Mouse (Mus musculus): ENCODE measurements around the gene Npl.
"Not testable (repeated sequence)": the region's sequence is repeated elsewhere in the genome, so short reads cannot be mapped to it uniquely, and the experiment has no call there.

Gene Npl

GRCm38 (mm10) chr1:153542726-153543320, 7.0 kb downstream of the Npl start:
- no peak for DNase-seq (ENCODE audit: low read depth, low spot score)

GRCm38 (mm10) chr1:153540753-153541152, 9.1 kb downstream of the Npl start:
- no peak for DNase-seq (ENCODE audit: low read depth, low spot score)

- no peak for DNase-seq (ENCODE audit: low read depth, low spot score)
These were observed 10.0 kb downstream of the Npl start for GRCm38 (mm10) chr1:153539739-153540333.

GRCm38 (mm10) chr1:153535611-153536010, 14.2 kb downstream of the Npl start:
- no peak for DNase-seq (ENCODE audit: low read depth, low spot score)

- DNase-seq (ENCODE audit: low read depth, low spot score) = not testable (repeated sequence)
These were observed 16.9 kb downstream of the Npl start for GRCm38 (mm10) chr1:153532896-153533295.

GRCm38 (mm10) chr1:153532234-153532841, 17.5 kb downstream of the Npl start:
- DNase-seq (ENCODE audit: low read depth, low spot score) = peak; percentile 38

- peak; percentile 23 for DNase-seq (ENCODE audit: low read depth, low spot score)
These were observed 18.1 kb downstream of the Npl start for GRCm38 (mm10) chr1:153531677-153532233.

GRCm38 (mm10) chr1:153522116-153522515, 27.7 kb downstream of the Npl start:
- no peak for DNase-seq (ENCODE audit: low read depth, low spot score)

- DNase-seq (ENCODE audit: low read depth, low spot score) = no peak
These were observed 34.5 kb downstream of the Npl start for GRCm38 (mm10) chr1:153515368-153515767.

GRCm38 (mm10) chr1:153510330-153511009, 39.4 kb downstream of the Npl start:
- DNase-seq (ENCODE audit: low read depth, low spot score) = no peak

- DNase-seq (ENCODE audit: low read depth, low spot score) = not testable (repeated sequence)
These were observed 40.3 kb downstream of the Npl start for GRCm38 (mm10) chr1:153509569-153509968.

- DNase-seq (ENCODE audit: low read depth, low spot score) = no peak
These were observed 40.8 kb downstream of the Npl start for GRCm38 (mm10) chr1:153509012-153509411.

- no peak for DNase-seq (ENCODE audit: low read depth, low spot score)
These were observed 43.6 kb downstream of the Npl start for GRCm38 (mm10) chr1:153506266-153506665.

- no peak for DNase-seq (ENCODE audit: low read depth, low spot score)
These were observed 48.1 kb downstream of the Npl start for GRCm38 (mm10) chr1:153501644-153502321.

GRCm38 (mm10) chr1:153500030-153500429, 49.8 kb downstream of the Npl start:
- DNase-seq (ENCODE audit: low read depth, low spot score) = no peak

GRCm38 (mm10) chr1:153496030-153496429, 53.8 kb downstream of the Npl start:
- no peak for DNase-seq (ENCODE audit: low read depth, low spot score)

- no peak for DNase-seq (ENCODE audit: low read depth, low spot score)
These were observed 55.9 kb downstream of the Npl start for GRCm38 (mm10) chr1:153493931-153494330.

- DNase-seq (ENCODE audit: low read depth, low spot score) = no peak
These were observed 56.5 kb downstream of the Npl start for GRCm38 (mm10) chr1:153493338-153493737.

- no peak for DNase-seq (ENCODE audit: low read depth, low spot score)
These were observed 58.0 kb downstream of the Npl start for GRCm38 (mm10) chr1:153491822-153492221.

GRCm38 (mm10) chr1:153491345-153491744, 58.5 kb downstream of the Npl start:
- no peak for DNase-seq (ENCODE audit: low read depth, low spot score)

GRCm38 (mm10) chr1:153489963-153490362, 59.9 kb downstream of the Npl start:
- no peak for DNase-seq (ENCODE audit: low read depth, low spot score)

GRCm38 (mm10) chr1:153489540-153489939, 60.3 kb downstream of the Npl start:
- DNase-seq (ENCODE audit: low read depth, low spot score) = no peak
